8 mouse cellular contexts compared by ENCODE assay signal in the genomic region with DNA sequence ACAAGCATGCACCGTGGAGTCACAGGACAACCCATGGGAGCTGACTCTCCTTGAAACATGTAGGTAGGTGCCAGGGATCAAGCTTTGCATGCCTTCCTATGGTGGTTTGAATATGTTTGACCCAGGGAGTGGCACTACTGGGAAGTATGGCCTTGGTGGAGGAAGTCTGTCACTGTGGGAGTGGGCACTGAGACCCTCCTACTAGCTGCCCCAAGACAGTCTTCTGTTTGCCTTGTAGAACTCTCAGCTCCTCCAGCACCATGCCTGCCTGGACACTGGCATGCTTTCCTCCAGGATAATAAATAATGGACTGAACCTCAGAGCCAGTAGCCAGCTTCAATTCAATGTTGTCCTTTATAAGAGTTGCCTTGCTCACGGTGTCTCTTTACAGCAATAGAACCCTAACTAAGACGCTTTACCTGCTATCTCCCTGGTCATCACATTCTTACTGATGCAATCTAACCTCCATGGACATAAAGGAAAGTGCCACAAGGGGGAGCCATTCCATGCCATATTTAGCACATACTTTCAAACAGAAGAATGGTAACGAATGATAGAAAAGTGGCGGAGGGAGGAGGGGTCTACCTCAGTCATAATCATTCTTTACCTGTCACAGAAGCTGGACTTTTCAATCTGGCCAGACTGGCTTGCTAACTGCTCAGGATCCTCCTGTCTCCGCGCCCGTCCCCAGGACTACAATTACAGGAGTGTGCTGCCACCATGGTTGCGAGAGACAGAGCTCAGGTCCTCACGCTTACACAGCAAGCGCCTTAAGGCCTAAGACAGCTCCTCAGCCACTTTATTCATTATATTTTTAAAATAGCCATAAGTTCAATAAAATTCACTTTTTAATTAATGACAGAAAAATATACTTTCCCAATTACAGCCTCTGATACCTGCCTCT. TPM values are rescaled to one million over a fixed set of nuclear protein-coding genes. Genes with fewer than 3 reads are reported as not detected.
DNase-seq lines count a peak whose midpoint lies in the region; ATAC-seq lines count a peak whose summit lies in the region.

No protein-coding gene starts in this region.

- intact Hi-C loops in heart, postnatal 25 days (cut with DNase I) = loop anchor here (1.0 to 10.0 kb wide), 3 partner anchors 56 to 231 kb away; partner anchors contain the start of gene Ptpn12

- ATAC-seq in frontal cortex, adult (ENCODE audit: low TSS enrichment) = peak; percentile 88
- peak; percentile 82 for ATAC-seq in inflammation-experienced regulatory T-cells, adult 6 months
- ATAC-seq in megakaryocyte-erythroid progenitor cell, adult 5-6 weeks (replicated peaks; ENCODE audit: low FRiP score, low TSS enrichment, poor library complexity, severe bottlenecking) = peak; percentile 63; the same call in 1 of the 2 replicates

- DNase-seq in heart, adult 18-20 months = peak; percentile 48 to 86
- DNase-seq in heart, postnatal 25 days (ENCODE audit: low spot score) = no peak
- peak; percentile 76 to 83 for DNase-seq in cerebellum, adult 18-20 months
- DNase-seq in left cerebral cortex, adult 11 months (ENCODE audit: low spot score) = peak; percentile 44
- DNase-seq in right cerebral cortex, postnatal 36 days (ENCODE audit: low spot score in 2 of 2) = peak; percentile 41 to 45

RNA-seq across cellular contexts. Expression of gene Tmem60, which starts 31.6 kb away (rescaled TPM):
- total RNA-seq in heart, adult 18-20 months (2021) = 10 to 100 TPM; 23.1 to 25.6 TPM
- 10 to 100 TPM; 23.3 to 25.0 TPM for total RNA-seq in heart, postnatal 25 days (2021)
- polyA plus RNA-seq in inflammation-experienced regulatory T-cells, adult 6 months (2017; shearing (Covaris generic)) = 10 to 100 TPM; 44.3 to 53.7 (median 50.8) TPM
- 21.3 and 29.1 TPM in 2 replicates for total RNA-seq in megakaryocyte-erythroid progenitor cell, adult 5-6 weeks (2014; fragmentation: Nextera tagmentation)
- 15.4 and 21.5 TPM in 2 replicates for total RNA-seq in megakaryocyte-erythroid progenitor cell, adult 5-6 weeks (2017)

RNA-seq across cellular contexts. Expression of gene Phtf2, which starts 31.7 kb away (rescaled TPM):
- total RNA-seq in heart, adult 18-20 months (2021) = 10 to 100 TPM; 62.5 to 66.6 TPM
- total RNA-seq in heart, postnatal 25 days (2021) = 10 to 100 TPM; 77.3 to 78.1 TPM
- 10 to 100 TPM; 41.2 to 48.5 (median 41.4) TPM for polyA plus RNA-seq in inflammation-experienced regulatory T-cells, adult 6 months (2017; shearing (Covaris generic))
- 20.2 and 24.6 TPM in 2 replicates for total RNA-seq in megakaryocyte-erythroid progenitor cell, adult 5-6 weeks (2014; fragmentation: Nextera tagmentation)
- total RNA-seq in megakaryocyte-erythroid progenitor cell, adult 5-6 weeks (2017) = 31.2 and 36.4 TPM in 2 replicates

RNA-seq across cellular contexts. Expression of gene Rsbn1l, which starts 42.6 kb away (rescaled TPM):
- 10 to 100 TPM; 11.3 to 13.3 TPM for total RNA-seq in heart, adult 18-20 months (2021)
- total RNA-seq in heart, postnatal 25 days (2021) = 10 to 100 TPM; 13.2 to 14.0 TPM
- polyA plus RNA-seq in inflammation-experienced regulatory T-cells, adult 6 months (2017; shearing (Covaris generic)) = 10 to 100 TPM; 35.5 to 42.0 (median 37.5) TPM
- total RNA-seq in megakaryocyte-erythroid progenitor cell, adult 5-6 weeks (2014; fragmentation: Nextera tagmentation) = 30.6 and 43.0 TPM in 2 replicates
- 26.7 and 33.0 TPM in 2 replicates for total RNA-seq in megakaryocyte-erythroid progenitor cell, adult 5-6 weeks (2017)
